Mouse (Mus musculus): ENCODE measurements around the gene Dhx57.
A peak's percentile ranks its signal among the peaks of the same experiment; 100 is the strongest.
"Not testable (repeated sequence)": the region's sequence is repeated elsewhere in the genome, so short reads cannot be mapped to it uniquely, and the experiment has no call there.

Dhx57 gene

DNA sequence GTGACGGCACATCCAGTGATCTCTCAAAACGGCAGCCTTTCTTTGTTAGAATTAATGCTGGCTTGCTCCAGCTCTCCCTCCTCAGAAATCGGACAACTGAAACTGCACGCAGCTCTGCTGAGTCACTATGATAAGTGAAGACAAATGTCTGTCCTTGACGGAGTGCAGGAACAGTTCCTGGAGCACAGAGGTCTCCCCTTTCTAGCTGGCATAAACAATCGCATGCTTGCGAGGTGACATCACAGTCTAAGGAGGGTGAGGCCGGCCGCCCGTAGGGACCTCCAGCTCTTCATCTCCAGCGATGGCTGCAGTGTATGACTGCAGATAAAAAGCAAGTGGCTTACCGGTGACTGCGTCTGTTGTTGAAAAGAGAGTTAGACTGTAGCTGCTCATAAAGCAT is 35.1 kb downstream of the Dhx57 start:
- no peak for DNase-seq (ENCODE audit: low spot score in 2 of 2)

DNA sequence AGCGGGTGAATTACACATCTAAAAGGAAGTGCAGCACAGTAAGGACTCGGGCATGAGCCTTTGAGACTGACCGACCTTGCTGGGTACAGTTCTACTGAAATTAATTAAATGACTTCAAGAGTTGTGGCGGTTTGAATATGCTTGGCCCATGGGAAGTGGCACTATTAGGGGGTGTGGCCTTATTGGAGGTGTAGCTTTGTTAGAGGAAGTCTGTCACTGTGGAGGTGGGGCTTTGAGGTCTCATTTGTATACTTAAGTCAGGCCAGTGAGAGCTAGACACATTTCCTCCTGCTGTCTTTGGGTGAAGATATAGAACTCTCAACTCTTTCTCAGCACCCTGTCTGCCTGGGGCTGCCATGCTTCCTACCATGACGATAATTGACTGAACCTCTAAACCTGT is 35.9 kb downstream of the Dhx57 start:
- DNase-seq (ENCODE audit: low spot score in 2 of 2): no peak

DNA sequence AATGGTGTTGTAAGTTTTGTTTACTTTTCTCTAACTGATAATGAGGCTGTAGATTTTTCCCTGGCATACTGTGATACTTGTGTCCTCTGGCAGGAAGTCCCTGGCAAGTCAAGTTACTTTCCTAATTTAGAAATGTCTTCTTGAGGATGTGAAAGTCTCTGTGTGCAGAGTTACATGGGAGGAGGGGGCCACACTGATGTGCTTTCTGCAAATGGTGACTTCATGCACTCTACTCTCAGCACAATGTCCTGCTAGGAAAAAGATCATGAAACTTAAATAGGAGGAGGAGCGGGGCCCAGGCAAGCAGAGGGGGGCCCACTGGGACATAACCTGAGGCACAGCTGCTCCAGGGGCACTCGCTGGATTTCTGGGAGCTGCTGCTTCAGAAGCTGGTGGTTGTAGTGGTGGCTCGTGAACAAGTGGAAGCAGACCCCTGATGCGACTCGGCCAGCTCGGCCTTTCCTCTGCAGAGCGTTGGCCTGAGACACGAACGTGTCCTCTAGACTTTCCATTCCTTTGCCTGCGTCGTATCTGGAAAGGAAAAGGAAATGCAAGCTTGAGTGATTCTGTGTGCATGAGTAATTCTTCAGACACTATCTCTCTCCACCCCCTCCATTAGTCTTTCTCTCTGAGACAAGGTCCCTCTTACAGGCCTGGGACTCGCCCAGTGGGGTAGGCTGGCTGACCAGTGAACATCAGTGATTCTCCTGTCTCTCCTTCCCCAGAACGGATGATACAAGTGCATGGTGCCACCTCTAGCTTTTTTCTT is 37.3 kb downstream of the Dhx57 start:
- no peak for DNase-seq (ENCODE audit: low spot score in 2 of 2)

DNA sequence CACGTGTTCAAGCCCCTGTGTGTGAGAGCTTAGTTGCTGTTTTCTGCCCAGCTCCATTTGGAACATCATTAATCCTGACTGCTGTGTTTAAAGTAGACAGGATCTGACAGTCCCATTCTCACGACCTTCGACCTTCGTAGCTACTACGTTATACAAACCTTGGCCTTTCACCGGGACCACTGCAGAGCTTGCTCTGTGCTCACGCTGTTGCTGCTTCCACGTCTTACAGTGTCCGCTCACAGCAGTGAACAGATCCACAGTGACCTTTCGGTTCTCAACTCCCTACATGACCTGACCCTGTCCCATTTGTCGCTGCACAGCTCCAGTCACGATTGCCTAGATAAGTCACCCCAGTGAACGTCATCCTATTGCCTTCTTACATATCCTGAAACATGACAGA is 47.2 kb downstream of the Dhx57 start:
- no peak for DNase-seq (ENCODE audit: low spot score in 2 of 2)

DNA sequence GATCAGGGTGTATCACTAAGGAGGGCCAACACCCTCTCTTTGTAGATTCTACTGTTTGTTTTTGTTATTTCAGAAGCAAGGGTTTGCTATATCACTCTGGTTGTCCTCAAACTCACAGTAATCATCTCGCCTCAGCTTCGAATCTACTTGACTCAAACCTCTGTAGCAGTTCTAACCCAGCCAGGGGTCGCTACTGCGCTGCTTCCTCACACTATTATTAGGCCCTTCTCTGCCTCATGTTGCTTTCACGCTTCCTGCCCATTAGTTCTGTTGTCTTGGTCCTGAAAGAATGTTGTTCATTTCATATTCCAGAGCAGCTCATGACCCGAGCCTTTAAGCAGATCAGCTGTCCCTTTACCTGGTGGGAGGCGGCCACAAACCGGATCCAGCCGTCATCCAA is 48.7 kb downstream of the Dhx57 start:
- DNase-seq (ENCODE audit: low spot score in 2 of 2): no peak

DNA sequence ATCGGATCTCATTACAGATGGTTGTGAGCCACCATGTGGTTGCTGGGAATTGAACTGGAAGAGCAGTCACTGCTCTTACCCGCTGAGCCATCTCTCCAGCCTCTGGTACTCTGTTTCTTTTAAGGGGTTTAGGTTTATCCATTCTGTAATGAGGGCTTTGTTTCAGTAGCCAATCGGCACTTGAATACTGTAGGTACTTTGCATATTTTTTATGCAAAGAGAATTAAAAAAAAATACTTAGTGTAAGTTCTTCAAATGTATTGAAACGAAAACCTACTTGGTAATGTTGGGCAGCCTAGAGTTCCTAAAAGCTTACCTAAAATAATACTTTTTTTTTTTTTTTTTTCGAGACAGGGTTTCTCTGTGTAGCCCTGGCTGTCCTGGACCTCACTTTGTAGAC is 52.8 kb downstream of the Dhx57 start:
- no peak for DNase-seq (ENCODE audit: low spot score in 2 of 2)

DNA sequence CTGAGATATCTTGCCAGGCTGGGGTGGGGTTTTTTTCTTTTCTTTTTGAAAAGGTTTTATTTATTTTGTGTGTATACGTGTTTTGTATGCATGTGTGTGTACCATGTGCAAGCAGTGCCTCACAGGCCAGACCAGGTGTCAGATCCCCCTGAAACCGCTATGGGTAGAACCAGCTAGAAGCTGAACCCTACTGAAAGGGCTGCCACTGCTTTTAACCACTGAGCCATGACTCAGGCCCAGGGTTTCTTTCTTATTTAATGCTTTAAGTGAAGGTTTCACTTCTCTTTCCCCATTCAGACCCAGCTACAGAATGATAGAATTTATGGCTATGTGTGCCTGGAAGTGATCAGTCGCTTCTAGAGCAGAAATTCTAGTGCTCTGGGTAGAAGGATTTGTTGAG is 53.5 kb downstream of the Dhx57 start:
- DNase-seq (ENCODE audit: low spot score in 2 of 2): no peak

DNA sequence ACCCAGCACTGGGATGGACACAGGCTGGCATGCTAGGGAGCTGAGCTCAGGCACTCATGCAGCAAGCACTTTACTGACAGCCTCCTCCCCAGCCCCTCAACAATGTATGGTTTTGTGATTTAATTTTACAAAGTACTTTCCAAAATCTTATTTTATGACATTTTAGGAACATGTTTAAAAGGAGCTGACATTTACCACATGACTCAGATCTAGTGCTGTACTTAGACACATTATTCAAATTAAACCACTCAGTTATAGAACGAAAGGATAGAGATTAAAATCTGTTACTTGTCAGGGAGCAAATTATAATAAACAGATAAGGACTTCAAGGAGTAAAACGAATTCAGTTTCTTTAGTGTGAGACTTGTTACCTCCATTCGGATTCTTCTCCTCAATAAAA is 54.8 kb downstream of the Dhx57 start:
- no peak for DNase-seq (ENCODE audit: low spot score in 2 of 2)

DNA sequence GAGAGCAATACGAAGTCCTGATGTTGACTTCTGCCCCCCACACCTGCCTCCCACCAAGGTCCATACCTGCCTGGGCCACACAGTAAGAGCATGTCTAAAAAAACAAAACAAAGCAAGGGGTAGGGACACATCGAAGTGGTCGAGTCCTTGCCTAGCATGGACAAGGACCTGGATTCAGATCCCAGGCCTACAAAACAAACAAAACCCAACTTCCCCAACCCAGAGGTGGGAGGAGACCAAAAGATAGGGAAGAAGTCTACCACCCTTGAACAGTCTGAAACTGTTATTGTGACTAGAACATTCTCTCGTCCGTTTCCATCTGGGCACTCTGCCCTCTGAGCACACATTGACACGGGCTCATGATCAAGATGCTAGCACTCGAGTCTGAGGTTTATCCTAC is 55.9 kb downstream of the Dhx57 start:
- no peak for DNase-seq (ENCODE audit: low spot score in 2 of 2)

DNA sequence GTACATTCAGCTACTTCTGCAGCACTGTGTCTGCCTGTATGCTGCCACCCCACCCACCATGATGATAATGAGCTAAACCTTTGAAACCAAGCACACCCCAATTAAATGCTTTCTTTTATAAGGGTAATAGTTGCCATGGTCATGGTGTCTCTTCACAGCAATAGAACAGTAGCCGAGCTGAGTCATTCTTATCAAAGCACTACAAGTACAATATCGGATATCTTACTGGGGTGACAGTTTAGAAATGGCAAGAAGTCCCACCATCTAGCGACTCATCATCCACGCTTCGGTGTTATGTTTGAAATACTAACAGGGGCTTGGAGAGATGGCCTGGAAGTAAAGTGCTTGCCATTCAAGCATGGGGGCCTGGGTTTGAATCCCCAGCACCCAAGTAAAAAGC is 56.4 kb downstream of the Dhx57 start:
- DNase-seq (ENCODE audit: low spot score in 2 of 2): no peak

DNA sequence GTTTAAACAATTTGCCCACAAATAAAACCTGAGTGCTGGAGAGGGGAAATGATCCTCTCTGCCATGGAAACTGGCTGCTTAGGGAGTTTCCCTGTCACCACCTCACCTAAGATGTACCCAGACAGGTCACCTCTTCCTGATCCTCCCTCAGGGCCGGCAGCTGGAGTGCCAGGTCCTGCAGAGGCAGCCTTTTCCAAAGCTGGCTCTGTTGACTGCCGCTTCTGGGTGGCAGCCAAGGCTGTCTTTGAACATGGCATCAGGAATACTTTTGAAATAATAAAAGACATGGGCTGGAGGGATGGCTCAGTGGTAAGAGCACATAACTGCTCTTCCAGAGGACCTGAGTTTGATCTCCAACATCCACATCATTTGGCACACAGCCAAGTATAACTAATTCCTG is 60.9 kb downstream of the Dhx57 start:
- DNase-seq (ENCODE audit: low spot score in 2 of 2): no peak

DNA sequence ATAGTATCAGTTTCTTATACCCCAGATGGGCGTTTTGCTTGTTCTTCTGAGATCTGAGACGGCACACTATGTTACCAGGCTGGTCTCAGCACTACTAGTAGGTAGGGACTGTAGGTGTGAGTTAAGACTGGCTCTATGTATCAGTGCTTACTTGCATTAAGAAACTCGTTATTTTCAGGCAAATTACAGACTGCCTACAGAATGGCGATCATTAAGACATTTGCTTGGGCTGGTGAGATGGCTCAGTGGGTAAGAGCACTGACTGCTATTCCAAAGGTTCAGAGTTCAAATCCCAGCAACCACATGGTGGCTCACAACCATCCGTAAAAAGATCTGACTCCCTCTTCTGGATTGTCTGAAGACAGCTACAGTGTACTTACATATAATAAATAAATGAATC is 65.1 kb downstream of the Dhx57 start:
- not testable (repeated sequence) for DNase-seq (ENCODE audit: low spot score in 2 of 2)

DNA sequence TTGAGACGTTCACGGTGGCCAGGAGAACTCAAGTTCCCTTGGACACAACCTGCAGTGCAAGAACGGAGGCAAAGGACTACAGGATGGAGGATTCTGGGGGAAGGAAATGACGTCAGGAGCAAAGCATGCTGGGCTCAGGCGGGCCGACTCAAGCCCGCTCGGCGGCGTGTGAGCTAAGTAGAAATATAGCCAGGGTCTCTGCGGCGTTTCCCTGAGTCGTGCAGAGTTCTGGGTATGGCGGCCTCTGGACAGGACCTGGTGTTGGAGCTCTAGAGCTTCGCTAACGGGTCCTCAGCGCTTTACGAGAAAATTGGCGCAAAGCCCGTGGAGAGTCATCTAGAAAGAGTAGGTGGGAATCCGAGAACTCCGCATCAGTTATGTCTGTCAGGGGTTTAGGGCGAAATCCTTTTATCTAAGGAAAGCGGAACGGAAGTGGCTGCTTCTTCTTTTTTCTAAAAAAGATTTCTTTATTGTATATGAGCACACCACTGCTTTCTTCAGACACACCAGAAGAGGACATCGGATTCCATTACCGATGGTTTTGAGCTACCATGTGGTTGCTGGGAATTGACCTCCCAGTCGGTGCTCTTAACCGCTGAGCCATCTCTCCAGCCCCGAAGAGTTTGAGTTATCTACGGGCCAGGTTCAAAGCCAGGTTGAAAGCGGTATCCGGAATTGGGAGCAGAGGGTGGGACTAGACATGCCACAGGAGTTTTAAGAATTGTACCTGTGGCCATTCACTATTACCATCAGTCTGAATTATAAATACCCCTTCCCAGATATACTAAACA is 65.8 kb downstream of the Dhx57 start, which contains the start of gene Gemin6:
TSS of gene Gemin6 (plus strand) at position 116 of the 791 bp plus-strand sequence.
- peak; percentile 80 to 91 for DNase-seq (ENCODE audit: low spot score in 2 of 2)

DNA sequence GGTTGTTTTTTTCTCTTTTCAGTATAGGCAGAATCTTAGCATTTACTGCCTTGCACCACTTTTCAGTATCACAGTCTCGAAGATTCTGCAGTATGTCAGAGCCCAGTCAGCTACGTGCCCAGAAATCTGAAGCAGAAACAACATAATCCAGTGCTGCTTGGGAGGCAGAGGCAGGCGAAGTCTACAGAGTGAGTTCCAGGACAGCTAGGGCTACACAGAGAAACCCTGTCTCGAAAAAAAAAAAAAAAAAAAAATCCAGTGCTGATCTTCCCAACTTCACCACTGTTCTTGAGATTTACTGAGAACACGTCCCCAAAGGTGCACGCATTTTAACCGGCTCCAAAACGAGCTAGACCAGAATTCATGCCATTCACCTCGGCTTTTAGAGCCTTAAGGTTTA is 66.4 kb downstream of the Dhx57 start:
- DNase-seq (ENCODE audit: low spot score in 2 of 2): no peak

DNA sequence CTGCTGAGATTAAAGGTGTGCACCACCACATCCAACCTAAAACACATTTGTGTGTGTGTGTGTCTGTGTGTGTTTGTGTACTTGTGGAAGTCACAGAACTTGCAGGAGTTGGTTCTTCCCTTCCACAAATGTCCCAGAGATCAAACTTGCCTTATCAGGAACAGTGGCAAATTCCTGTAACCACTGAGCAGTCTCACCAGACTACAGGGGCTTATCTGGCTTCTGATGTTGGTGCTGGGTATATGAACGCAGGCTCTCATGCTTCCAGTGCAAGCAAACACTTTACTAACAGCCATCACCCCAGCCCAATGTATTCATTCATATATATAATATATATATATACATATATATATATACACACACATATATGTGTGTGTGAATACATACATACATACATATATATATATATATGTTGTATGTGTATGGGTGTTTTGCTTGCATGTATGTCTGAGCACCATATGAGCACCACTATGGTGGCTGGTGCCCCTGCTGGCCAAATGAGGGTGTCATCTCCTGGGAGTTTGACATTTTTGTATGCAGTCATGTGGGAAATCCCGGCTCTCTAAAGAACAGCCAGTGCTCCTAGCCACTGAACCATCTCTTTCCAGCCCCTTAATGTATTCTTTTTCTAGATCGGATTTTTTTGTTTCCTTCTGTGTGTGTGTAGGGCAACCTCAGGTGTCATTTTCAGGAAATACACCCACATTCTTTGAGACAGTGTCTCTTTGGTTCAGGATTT is 68.2 kb downstream of the Dhx57 start:
- DNase-seq (ENCODE audit: low spot score in 2 of 2): no peak

DNA sequence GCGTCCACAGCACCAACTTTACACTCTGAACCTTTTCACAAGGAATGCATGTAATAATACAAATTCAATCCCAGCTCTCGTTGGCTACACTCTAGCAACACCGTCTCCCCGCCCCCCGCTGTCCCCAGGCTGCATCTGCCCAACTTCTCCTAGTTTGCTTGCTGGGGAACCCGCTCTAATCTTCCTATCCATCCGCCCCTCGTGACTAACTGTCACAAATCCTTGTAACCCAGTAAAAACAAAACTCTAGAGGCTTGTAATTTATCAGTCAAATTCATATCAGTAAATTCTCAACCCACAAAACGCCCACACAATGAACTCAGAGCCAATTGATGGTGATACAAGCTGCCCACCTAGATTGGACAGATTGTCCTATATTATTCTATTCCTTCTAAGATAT is 69.1 kb downstream of the Dhx57 start:
- no peak for DNase-seq (ENCODE audit: low spot score in 2 of 2)

DNA sequence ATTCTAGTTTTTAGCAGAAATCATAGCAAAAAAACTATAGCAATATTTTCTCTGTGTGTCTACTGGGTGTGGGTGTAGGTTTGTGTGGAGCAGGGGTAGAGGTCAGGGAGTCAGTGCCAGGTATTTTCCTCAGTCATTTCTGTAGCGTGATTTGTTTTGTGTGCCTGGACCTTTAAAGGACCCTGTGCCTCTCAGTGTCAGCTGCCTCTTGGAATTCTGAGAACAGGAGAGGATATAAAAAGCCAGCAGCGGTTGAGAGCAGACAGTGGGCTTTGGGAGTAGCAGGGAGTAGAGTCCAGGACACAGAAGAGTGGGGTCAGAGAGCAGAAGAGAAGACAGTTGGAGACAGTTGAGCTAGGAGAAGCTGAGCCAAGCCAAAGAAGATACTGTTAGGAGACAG is 70.1 kb downstream of the Dhx57 start:
- no peak for DNase-seq (ENCODE audit: low spot score in 2 of 2)

DNA sequence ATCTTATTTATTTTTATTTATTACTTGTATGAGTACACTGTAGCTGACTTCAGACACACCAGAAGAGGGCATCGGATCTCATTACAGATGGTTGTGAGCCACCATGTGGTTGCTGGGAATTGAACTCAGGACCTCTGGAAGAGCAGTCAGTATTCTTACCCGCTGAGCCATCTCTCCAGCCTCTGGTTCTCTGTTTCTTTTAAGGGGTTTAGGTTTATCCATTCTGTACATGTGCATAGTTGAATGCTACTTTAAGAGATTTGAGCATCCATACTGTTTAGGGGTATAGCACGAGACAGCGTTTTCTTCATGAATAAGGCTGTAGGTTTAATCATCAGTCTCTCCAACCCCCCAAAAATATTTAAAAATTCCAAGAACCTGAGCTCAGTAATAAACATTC is 76.3 kb downstream of the Dhx57 start:
- DNase-seq (ENCODE audit: low spot score in 2 of 2): not testable (repeated sequence)

DNA sequence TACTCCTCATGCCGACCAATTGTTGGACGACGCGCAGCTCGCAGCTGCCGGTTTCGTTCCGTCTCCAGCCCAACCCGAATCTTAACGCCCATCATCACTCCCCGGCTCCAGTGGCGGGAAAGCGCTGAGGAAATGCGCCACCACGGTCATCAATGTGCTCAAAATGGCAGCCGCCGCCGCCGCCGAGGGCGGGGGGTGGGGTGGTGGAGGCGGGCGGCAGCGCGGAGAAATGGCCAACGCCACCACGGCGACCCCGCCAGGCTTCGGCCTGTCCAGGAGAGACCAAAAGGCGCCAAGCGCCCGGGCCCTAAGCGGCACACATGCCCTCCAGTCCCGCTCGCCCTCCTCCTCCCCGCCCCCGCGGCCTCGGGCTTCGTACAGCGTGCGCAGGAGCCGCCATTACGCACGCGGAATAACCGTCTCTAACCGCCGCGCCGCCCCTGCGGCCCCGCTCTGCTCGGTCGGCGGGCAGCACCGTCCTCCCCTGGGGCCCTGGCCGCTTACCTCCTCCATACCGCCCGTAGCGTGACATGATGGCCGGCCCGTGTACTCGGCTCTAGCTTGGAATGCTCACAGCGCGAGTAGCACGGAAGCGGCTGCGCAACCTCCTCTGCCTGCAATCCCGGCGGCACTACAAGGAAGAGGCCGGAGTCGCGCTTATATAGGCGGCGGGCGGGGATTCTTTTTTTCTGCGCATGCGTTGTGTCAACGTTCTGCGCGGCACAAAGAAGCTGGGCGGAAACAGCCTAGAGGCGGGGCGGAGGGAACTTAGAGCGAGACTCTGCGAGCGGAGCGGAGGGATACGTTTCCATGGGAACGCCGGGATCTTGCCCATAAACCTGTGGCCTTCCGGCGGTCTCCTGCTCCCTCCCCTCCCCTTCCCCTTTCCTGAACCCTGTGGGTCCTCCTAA is 83.3 kb downstream of the Dhx57 start, which contains the start of the genes Srsf7 and Ttc39d:
TSS of gene Srsf7 (minus strand) at position 637 of the 911 bp plus-strand sequence.
TSS of gene Ttc39d (plus strand) at position 790 of the 911 bp plus-strand sequence.
- DNase-seq (ENCODE audit: low spot score in 2 of 2): peak; percentile 95 to 97

DNA sequence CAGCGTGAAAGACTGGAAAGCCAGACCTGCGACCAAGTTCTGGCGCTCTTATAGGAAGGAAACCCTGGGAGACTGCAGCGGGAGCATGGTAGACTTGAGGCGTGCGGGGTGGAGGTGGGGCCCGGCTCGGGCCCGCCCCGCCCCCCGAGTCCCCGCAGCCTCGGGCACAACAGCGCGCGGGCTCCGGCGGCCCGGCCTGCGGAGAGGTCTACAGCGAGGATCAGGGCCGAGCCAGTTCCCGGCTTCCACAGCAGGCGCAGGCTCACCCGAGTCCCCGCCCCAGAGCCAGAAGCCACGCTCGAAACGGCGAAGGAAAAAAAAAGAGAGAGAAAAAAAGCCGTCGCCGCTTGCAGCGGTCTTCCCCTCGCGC is 84.0 kb downstream of the Dhx57 start:
- DNase-seq (ENCODE audit: low spot score in 2 of 2): no peak

DNA sequence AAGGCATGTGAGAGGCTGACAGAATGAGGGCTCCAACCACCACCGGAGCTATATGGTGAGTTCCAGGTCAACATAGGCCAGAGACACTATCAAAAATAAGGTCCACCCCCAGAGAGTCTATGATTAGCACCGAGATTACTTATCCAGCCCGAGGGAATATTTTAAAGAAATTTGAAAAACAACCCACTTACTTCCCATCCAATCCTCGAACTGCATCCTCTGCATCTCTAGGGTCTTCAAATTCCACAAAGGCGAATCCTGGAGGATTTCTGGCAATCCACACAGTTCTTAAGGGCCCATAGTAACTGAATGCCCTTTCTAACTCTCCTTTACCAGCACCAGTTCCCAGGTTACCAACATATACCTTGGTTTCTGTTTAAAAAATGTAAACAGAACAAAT is 84.6 kb downstream of the Dhx57 start:
- DNase-seq (ENCODE audit: low spot score in 2 of 2): no peak

Data from right cerebral cortex, postnatal 36 days (tissue).